Mouse (Mus musculus) liver, embryonic 14.5 days (tissue): ENCODE results near the gene Trp63.

ENCODE experiments used
- CTCF ChIP-seq: IDR thresholded peaks from 2 replicates; pipeline ENCODE4 v1.5.1; 2016; ENCODE audit warnings: antibody characterized with exemption, low read depth, control low read depth
- EP300 ChIP-seq: IDR thresholded peaks from 2 replicates; pipeline ENCODE4 v1.6.1; 2016; ENCODE audit warnings: antibody characterized with exemption, low read depth

GRCm38 (mm10) chr16:25875681-25876080 lies 192.1 kb downstream of the Trp63 start:
- TF ChIP-seq EP300 (no peak), CTCF (no peak)
